Mouse (Mus musculus) lung, adult 2 months (tissue): ENCODE data around the gene Bysl.
A peak's percentile ranks its signal among the peaks of the same experiment; 100 is the strongest.

ENCODE experiments used
- CTCF ChIP-seq: fragments of 200-500 bp; IDR thresholded peaks from 2 replicates; pipeline ENCODE4 v1.5.1; 2011; ENCODE audit warnings: mild to moderate bottlenecking, low read length, control low read depth; ENCODE audit not compliant: insufficient read depth
- POLR2A ChIP-seq: fragments of 200-500 bp; IDR thresholded peaks from 2 replicates; pipeline ENCODE4 v1.6.1; 2011; ENCODE audit warnings: low read depth, mild to moderate bottlenecking, control low read depth, low read length, borderline replicate concordance; ENCODE audit errors: extremely low read depth

- TF ChIP-seq CTCF: peak; percentile 36; the same call in 1 of the 2 replicates
- TF ChIP-seq POLR2A: no peak
Measured at GRCm38 (mm10) chr17:47646683-47647082, 35.4 kb upstream of the Bysl start.
